Mouse (Mus musculus) hematopoietic stem cell, adult 5-6 weeks (primary cell): ENCODE measurements around the gene Klhdc8b. TPM values are rescaled to one million over a fixed set of nuclear protein-coding genes. Genes with fewer than 3 reads are reported as not detected.

Experiments used
- ATAC-seq, 2 experiments: fragments of 125-278 bp in 1 of 2; replicated peaks in 1 of 2; 2 replicates each; pipeline ENCODE4 v1.8.0; 2016 to 2017; ENCODE audit warnings: inconsistent platforms in 2 of 2, mild to moderate bottlenecking in 2 of 2, moderate number of reproducible peaks in 2 of 2, low read depth in 1 of 2, moderate TSS enrichment in 1 of 2; ENCODE audit not compliant: low FRiP score in 2 of 2, poor library complexity in 2 of 2, severe bottlenecking in 2 of 2, insufficient read depth in 1 of 2, low TSS enrichment in 1 of 2
- total RNA-seq: library from RNA; stranded (forward); fragments of 172-1452, 232-1000 nt; gene quantifications from 2 replicates; pipeline ENCODE4 v1.2.3, GENCODE M21; 2017

Klhdc8b gene
- total RNA-seq, 1 experiment from 2014 or later, result 18.6 TPM

- 0 out of 4 replicates have a peak, but pooled peaks have one; percentile 13 to 28 for ATAC-seq
Measured at GRCm38 (mm10) chr9:108459939-108460318, 1.5 kb downstream of the Klhdc8b start.

DNA sequence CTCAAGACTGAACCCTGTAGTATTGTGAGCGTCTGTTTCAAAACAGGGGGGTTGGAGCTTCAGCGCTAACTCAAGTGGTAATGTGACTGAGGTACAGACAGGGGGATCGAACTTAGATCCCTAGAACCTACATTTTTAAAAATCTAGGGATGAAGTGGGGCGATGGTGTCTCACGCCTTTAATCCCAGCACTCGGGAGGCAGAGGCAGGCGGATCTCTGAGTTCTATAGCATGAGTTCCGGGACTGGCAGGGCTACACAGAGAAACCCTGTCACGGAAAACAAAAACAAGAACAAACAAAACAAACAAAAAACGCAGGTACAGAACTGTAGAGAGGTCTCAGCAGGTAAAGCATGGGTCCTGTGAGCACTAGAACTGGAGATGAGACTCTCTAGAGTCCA, 4.4 kb downstream of the Klhdc8b start:
- no peak for ATAC-seq

DNA sequence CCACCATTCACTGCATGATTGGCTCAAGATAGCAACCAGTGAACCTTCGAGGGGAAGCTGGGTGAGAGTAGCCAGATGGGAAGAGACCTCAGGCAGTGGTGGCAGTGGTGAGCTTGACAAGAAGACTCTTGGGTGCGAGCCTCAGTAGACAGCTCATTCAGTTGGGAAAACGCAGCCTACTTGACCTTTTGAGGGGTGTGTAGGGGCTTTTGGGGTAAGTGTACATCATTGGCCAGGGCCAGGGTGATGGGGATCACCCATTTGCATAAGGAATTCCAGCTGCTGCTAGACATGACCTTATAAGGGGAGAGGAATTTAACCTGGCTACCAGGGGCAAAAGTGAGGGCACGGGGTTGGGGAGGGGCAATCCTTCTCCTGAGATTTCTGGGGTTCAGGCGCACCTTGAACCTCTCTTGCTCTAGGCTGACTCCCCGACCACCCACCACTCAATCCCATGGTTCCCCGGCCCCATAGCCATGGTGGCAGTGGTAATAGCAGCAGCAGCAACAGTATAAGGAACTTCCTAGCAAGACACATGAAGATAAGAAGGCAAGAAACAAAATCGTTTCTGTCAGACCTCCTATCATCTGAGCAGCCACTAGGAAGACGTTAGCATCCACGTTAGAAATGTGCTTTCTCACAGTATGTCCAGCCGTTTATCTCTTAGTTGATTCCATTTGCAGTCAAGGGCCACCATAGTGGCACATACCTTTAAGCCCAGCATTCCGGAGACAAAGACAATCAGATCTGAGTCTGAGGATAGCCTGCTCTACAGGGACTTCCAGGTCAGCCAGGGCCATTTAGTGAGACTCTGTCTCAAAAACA, 5.4 kb downstream of the Klhdc8b start:
- no peak for ATAC-seq

DNA sequence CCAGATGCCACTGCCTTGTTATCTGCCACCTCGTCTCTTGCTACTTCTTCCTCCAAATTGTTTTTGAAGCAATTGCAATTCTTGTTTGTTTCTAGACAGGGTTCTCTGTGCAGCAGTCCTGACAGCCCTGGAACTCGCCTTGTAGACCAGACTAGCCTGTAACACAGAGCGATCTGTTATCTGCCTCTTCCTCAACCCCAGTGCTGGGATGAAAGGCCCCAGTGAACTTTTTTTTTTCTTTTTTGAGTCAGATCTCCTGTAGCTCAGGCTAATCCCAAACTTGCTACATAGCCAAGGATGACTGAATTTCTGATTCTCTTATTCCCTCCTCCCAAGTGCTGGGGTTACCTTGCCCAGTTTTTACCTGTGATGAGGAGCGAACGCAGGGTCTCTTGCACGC, 7.0 kb downstream of the Klhdc8b start:
- ATAC-seq, result no peak

DNA sequence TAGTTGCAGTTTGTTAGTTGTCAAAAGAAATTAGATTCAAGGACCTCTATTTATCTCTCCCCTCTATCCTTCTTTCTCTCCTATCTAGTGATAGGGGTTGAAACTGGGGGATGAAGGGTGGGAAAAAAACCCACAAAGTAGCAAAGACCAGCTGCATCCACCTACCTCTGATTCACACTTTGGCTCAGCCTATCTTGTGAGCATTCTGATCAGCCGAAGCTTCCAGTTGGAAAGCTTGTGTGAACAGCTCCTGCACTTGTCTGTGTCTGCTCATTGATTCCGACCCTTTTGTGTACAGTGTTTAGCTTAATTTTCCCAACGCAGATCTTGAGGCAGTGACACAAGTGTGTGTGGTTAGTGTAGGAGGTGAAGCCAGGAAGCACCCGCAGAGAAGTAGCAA, 7.9 kb downstream of the Klhdc8b start:
- no peak for ATAC-seq

DNA sequence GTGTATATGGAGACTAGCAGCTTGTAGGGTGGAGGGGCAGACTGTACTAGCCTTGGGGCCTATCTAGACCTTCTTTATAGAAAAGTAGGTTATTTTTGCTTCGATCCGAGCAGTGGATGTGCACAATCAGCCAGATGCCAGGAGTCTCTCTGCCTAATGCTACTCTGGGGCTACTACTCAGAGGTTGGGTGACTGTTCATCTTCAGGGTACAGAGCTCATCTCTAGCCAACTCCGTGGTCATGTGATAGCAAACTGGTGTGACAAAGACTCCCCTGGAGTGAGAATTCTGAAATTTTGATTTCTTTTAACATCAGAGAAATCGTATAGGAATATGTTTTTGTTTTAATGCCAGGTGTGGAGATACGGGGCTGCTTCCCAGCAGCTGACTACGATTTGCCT, 8.5 kb downstream of the Klhdc8b start:
- ATAC-seq, result no peak; a peak in 1 of 4 replicates

DNA sequence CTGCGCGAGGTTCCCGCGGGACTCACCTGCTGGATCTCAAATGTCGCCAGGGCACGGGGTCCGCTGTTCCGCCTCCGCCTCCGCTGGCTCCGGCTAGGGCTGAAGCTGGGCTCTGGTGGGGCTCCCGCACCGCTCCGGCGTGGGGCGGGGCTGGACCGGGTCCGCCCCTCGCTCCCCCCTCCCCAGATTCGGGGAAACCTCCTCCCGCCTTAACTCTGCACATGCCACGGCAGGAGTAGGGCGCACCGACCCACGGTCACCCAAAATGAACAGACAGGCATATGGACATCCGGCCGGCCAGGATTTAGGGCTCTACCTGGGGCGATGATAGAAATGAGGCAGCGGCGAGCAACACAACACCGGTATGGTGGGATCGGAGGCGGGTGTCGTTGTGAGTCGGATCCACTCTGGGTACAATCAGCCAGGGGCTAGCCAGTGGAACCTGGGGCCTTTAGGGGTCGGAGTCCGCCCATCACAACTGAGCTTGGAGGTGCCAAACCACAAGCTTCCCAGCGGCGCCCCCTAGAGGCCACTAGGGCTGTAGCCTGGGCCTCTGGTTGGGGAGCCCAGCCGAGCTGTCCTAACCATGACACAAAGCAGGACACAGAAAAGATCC, 9.0 kb downstream of the Klhdc8b start:
- ATAC-seq, result peak; percentile 85 to 88

GRCm38 (mm10) chr9:108451519-108452160, 9.7 kb downstream of the Klhdc8b start:
- no peak for ATAC-seq

DNA sequence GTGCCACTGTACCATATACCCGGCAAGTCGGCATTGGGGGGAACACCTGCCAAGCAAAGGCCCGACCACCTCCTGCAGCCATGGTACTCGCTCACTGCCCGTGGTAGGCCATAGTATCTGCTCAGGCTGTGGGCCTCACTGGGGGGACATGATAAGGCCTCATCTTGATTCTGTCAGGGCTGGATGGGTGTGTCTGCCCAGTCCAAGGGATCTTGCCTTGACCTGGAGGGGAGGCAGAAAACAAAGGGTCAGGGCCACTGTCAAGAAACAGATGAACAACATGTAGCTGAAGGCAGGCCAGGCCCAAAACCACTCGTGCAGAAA, 10.2 kb downstream of the Klhdc8b start:
- no peak for ATAC-seq

DNA sequence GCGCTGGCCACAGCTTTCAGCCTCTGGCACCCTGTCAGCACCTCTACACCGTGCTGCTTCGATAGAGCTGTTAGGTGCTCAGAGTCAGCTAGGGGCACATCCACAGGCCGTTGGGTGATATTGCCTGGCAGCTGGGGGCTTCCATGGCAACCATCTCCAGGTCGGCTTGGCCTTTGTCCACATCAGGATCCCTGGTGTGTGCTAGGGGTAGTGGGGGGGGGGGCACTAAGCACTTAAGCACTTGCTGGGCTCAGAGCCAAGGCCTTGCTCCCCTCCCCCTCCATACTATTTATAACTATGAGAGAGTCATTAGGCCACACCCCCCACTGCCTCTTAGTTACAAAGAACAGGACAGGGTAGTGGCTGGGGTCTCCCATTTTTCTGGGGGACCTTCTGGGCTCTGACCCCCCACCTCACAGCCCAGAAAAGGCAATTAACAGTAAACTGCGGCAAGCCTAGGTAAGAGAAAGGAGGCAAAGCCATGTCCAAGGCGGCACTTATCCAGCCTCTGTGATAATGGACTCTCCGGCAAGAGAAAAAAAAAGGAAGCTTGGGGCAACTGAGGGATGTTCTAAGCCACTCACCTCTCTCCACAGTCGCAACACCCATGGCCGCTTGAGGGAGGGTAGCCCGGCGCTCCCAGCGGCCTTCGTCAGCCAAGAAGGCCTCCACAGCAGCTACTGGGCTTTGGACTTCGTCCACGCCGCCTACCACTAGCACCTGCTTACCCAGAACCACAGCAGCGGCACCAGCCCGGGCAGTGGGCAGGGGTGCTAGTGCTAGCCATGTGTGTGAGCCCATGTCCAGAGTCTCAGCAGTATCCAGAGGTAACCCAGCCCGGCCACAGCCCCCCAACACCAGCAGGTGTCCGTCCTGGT, 10.8 kb downstream of the Klhdc8b start:
- ATAC-seq, result no peak

- no peak for ATAC-seq
Measured at GRCm38 (mm10) chr9:108449860-108450259, 11.5 kb downstream of the Klhdc8b start.

- peak; percentile 29 to 44; a peak in 2 of 4 replicates for ATAC-seq
Measured at GRCm38 (mm10) chr9:108445125-108445524, 16.3 kb downstream of the Klhdc8b start.

DNA sequence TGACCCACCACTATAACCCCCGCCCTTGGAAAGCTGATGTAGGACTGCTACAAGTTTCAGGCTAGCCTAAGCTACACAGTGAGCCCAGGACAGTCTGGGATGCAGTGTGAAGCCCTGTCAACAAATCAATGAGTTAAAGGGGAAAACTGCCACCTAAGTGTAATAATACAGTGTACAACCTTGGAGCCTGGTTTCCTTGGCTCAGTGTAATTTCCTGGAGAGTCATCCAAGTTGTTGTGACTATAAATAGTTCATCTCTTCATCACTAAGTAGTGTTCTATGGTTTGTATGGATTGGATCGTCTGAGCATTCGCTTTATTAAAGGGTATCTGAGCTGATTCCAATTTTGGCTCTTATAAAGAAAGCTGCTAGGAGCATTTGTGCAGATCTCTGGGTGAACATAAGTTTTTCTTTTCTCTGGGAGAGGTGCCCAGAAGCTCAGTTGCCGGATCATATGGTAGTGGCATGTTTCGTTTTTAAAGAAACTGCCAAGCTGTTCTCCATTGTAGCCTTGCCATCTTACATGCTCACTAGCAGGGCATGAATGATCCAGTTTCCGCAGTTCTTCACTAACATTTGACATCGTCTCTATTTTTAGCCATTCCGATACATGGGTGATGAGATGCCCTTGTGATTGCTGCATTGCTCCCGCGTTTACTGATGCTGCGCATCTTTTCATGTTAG, 20.0 kb downstream of the Klhdc8b start:
- no peak for ATAC-seq

GRCm38 (mm10) chr9:108440485-108440884, 20.9 kb downstream of the Klhdc8b start:
- no peak for ATAC-seq

GRCm38 (mm10) chr9:108439176-108439575, 22.2 kb downstream of the Klhdc8b start:
- no peak for ATAC-seq

DNA sequence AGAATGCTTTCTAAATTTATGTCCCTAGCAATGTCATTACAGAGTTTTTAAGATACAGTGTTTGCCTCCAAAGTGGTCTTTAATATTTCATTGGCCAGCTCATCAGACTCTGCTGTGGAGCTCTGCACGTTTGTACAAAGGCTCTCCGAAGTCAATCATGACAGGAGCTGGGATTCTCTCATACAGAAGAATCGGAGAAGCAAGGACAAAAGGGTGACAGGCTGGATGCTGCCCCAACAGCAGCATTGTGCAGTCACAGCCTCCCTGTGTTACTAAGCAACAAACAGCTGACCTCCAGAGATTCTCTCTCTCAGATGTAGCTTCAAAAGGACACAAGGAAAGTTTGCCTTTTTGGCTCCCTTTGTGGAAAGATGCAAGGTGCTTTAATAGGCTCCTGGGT, 25.2 kb downstream of the Klhdc8b start, which contains the start of gene BC048562:
Gene BC048562 (plus strand): TSS at position 301 of the 400 bp plus-strand sequence.
- no peak for ATAC-seq
